Mouse (Mus musculus): ENCODE data around the gene BC030867. TPM values are rescaled to one million over a fixed set of nuclear protein-coding genes. Genes with fewer than 3 reads are reported as not detected.

The BC030867 gene
- total and polyA plus RNA-seq, 2 experiments, result 0.38 TPM; not detected in 1

DNA sequence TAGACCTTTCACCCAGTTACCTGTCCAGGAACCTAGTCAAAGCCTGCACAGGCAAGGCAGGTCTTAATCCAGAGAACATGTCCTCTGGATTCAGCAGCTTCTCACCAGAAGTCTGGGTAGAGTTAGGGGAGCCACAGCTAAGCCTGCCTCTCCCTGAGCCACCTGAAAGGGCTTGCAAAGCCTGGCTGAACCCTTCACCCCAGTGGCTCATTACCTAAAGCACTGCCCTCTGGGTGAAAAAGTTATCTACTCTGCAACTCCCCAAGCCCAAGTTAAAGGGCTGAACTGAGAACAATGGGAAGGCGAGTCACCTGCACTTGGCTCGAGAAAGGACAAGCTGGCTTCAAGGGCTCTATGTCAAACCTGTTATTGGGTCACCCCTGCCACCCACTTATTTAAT lies 55.5 kb downstream of the BC030867 start:
- 48% methylated on average over 2 of the region's 2 CpGs for WGBS
- no peak overlapping the region for H3K9ac ChIP-seq (ENCODE audit: low read depth, low read length)
- H3K27me3 ChIP-seq (ENCODE audit: control insufficient read depth, insufficient read depth, low read length), result no peaks in the 10 kb centered on the region

DNA sequence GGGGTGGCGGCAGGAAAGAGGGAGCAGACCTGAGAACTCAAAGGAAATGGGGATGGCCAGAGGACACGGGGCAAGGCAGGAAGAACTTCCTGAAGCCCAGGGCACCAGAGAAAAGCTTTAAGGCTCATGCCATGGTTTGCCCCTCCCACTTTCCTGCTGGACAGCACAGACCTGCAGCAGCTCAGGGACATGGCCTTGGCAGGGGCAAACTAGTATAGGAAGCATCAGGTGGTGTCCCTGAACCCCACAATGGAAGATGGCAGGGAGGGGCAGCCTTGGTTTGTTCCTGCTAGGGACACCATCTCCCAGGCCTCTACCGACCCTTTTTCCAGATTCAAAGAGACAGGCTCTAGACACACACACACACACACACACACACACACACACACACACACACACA lies 56.7 kb downstream of the BC030867 start:
- Histone ChIP-seq H3K4me3 (ENCODE audit: insufficient read depth, low read depth, low read length) (no peak overlapping the region), H3K79me2 (ENCODE audit: control insufficient read depth, insufficient read depth, low read length) (no peaks in the 10 kb centered on the region), H3K9ac (ENCODE audit: low read depth, low read length) (no peak overlapping the region), H3K27me3 (ENCODE audit: control insufficient read depth, insufficient read depth, low read length) (no peaks in the 10 kb centered on the region), H3K27ac (replicated peaks; ENCODE audit: insufficient read depth, low read depth, low read length) (no peak overlapping the region), H3K36me3 (ENCODE audit: control insufficient read depth, insufficient read depth, low read length) (peaks cover 6% of the 10 kb centered on the region), H3K4me1 (ENCODE audit: control insufficient read depth, insufficient read depth, low read length) (peaks cover 4% of the 10 kb centered on the region)
- TF ChIP-seq POLR2A (IDR thresholded peaks at IDR 0.05; ENCODE audit: extremely low read depth, insufficient read depth, low read length), result no peak
- TF ChIP-seq CTCF (IDR thresholded peaks at IDR 0.05; ENCODE audit: low read depth, low read length), result no peak
- DNase-seq (ENCODE audit: extremely low read depth, low read depth, low spot score), result no peak
- 64% methylated on average over 3 of the region's 3 CpGs for WGBS

More for the DNA sequence above, 55.5 kb downstream of the BC030867 start:
- Histone ChIP-seq H3K27ac (replicated peaks; ENCODE audit: insufficient read depth, low read depth, low read length) (no peak overlapping the region), H3K36me3 (ENCODE audit: control insufficient read depth, insufficient read depth, low read length) (peaks cover 6% of the 10 kb centered on the region), H3K79me2 (ENCODE audit: control insufficient read depth, insufficient read depth, low read length) (no peaks in the 10 kb centered on the region), H3K4me3 (ENCODE audit: insufficient read depth, low read depth, low read length) (no peak overlapping the region), H3K4me1 (ENCODE audit: control insufficient read depth, insufficient read depth, low read length) (no peaks in the 10 kb centered on the region)
- no peak for DNase-seq (ENCODE audit: extremely low read depth, low read depth, low spot score)
- TF ChIP-seq POLR2A (IDR thresholded peaks at IDR 0.05; ENCODE audit: extremely low read depth, insufficient read depth, low read length) (no peak), CTCF (IDR thresholded peaks at IDR 0.05; ENCODE audit: low read depth, low read length) (no peak)

DNA sequence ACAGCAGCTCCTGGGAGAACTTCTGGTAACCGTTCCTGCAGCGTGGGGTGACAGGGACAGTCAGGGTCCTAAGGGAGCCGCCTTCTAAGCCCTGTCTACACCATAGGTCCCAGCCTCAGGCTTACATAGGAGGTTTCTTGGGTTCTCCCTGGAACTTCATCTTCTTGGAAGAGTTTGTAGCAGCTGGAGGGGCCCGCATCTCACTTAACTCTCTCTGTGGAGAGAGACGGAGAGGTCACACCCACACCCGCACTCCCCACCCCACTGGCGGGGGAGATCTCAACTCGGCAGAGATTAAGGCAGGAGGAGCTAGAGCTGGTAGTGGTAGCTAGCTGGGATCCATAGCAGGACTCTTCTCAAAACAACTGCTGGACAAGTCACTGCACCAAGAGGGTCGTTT lies 59.4 kb downstream of the BC030867 start:
- 91% methylated on average over 9 of the region's 9 CpGs for WGBS
- Histone ChIP-seq H3K27me3 (ENCODE audit: control insufficient read depth, insufficient read depth, low read length) (no peaks in the 10 kb centered on the region), H3K9ac (ENCODE audit: low read depth, low read length) (no peak overlapping the region), H3K36me3 (ENCODE audit: control insufficient read depth, insufficient read depth, low read length) (peaks cover 10% of the 10 kb centered on the region), H3K4me3 (ENCODE audit: insufficient read depth, low read depth, low read length) (no peak overlapping the region), H3K4me1 (ENCODE audit: control insufficient read depth, insufficient read depth, low read length) (peaks cover 4% of the 10 kb centered on the region), H3K79me2 (ENCODE audit: control insufficient read depth, insufficient read depth, low read length) (no peaks in the 10 kb centered on the region), H3K27ac (replicated peaks; ENCODE audit: insufficient read depth, low read depth, low read length) (no peak overlapping the region)
- TF ChIP-seq CTCF (IDR thresholded peaks at IDR 0.05; ENCODE audit: low read depth, low read length) (no peak), POLR2A (IDR thresholded peaks at IDR 0.05; ENCODE audit: extremely low read depth, insufficient read depth, low read length) (no peak)
- DNase-seq (ENCODE audit: extremely low read depth, low read depth, low spot score), result no peak

DNA sequence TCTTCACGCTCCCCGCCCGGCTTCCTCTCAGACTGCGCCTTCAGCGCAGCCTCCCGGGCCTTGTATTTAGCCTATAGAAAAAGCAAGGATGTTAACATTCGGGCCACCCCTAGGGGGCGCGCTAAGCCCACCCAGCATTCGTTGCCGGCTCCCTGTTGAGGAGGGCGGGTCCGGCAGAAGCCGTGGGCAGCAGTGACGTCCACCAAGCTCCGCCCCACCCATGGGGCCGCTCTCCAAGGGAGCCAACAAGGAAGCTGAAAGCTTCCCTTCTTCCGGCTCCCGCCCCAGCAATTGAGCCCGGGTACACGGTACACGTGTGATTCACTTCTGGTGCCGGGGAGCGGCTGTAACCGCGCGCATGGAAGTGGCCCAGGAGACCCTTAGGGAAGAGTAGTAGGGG lies 60.3 kb downstream of the BC030867 start:
- Histone ChIP-seq H3K4me1 (ENCODE audit: control insufficient read depth, insufficient read depth, low read length) (peaks cover 4% of the 10 kb centered on the region), H3K36me3 (ENCODE audit: control insufficient read depth, insufficient read depth, low read length) (peaks cover 12% of the 10 kb centered on the region)
- peak; percentile 77 for DNase-seq (ENCODE audit: extremely low read depth, low read depth, low spot score)

DNA sequence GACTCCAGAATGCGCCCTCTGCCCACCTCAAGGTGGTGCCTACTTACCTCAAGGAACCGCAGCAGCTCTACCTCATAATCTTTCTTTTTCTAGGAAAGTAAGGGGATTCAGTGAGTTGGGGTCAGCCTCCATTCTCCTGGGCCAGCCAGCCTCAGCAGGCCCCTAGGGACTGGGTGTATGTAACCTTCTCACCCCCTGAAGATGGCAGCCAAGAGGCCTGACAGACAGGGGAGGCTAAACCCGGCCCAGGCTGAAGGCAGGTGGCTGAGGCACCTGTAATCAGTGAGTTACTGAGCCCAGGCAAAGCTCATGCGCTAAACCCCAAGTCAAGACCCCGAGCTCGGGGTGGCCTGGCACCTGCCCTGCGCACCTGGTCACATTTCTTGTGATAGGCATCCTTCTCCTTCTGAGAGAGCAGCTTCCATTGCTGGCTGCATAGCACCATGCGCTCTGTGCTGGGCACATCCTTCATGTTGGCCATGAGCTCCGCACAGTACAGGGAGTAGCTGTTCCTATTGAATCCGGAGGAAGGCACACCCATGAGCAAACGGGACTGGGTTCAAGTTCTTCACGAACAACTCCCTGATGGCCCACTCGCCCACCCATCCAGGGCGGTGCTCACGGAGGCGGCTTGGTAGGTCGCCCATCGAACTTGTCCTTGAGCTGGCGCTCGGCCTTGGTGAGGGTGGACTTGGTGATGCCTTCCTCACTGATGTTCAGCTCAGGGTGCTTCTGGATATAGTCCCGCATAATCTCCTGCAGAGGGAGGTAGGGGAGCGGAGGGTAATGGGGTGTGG lies 61.3 kb downstream of the BC030867 start:
- peaks cover 19% of the 10 kb centered on the region for H3K36me3 ChIP-seq (ENCODE audit: control insufficient read depth, insufficient read depth, low read length)
- WGBS, result 75% methylated on average over 22 of the region's 22 CpGs
- no peaks in the 10 kb centered on the region for H3K79me2 ChIP-seq (ENCODE audit: control insufficient read depth, insufficient read depth, low read length)
- H3K4me1 ChIP-seq (ENCODE audit: control insufficient read depth, insufficient read depth, low read length), result peaks cover 4% of the 10 kb centered on the region
- TF ChIP-seq CTCF (IDR thresholded peaks at IDR 0.05; ENCODE audit: low read depth, low read length) (no peak), POLR2A (IDR thresholded peaks at IDR 0.05; ENCODE audit: extremely low read depth, insufficient read depth, low read length) (no peak)
- no peaks in the 10 kb centered on the region for H3K27me3 ChIP-seq (ENCODE audit: control insufficient read depth, insufficient read depth, low read length)
- DNase-seq (ENCODE audit: extremely low read depth, low read depth, low spot score), result no peak
- peak overlapping the region; percentile 62 for H3K9ac ChIP-seq (ENCODE audit: low read depth, low read length)
- H3K4me3 ChIP-seq (ENCODE audit: insufficient read depth, low read depth, low read length), result peak overlapping the region; percentile 54
- peak overlapping the region; percentile 56 for H3K27ac ChIP-seq (replicated peaks; ENCODE audit: insufficient read depth, low read depth, low read length)

More for the DNA sequence above, 60.3 kb downstream of the BC030867 start:
- TF ChIP-seq CTCF (IDR thresholded peaks at IDR 0.05; ENCODE audit: low read depth, low read length) (peak; percentile 91), POLR2A (IDR thresholded peaks at IDR 0.05; ENCODE audit: extremely low read depth, insufficient read depth, low read length) (no peak)
- H3K4me3 ChIP-seq (ENCODE audit: insufficient read depth, low read depth, low read length), result peak overlapping the region; percentile 54
- no peaks in the 10 kb centered on the region for H3K27me3 ChIP-seq (ENCODE audit: control insufficient read depth, insufficient read depth, low read length)
- WGBS, result 16% methylated on average over 27 of the region's 27 CpGs
- H3K9ac ChIP-seq (ENCODE audit: low read depth, low read length), result peak overlapping the region; percentile 62
- no peaks in the 10 kb centered on the region for H3K79me2 ChIP-seq (ENCODE audit: control insufficient read depth, insufficient read depth, low read length)
- peak overlapping the region; percentile 23; the same call in 1 of the 2 replicates for H3K27ac ChIP-seq (replicated peaks; ENCODE audit: insufficient read depth, low read depth, low read length)
